In genomic region chr3:145099291-145099690, GRCm38 (mm10) we compare ENCODE assay signal across 28 mouse cellular contexts. TPM values are rescaled to one million over a fixed set of nuclear protein-coding genes. Genes with fewer than 3 reads are reported as not detected.
A peak's percentile ranks its signal among the peaks of the same experiment; 100 is the strongest.
DNase-seq lines count a peak whose midpoint lies in the region; TF ChIP-seq lines count a peak whose summit lies in the region.
"Had no signal": no experiment of that assay in that cellular context is flagged by ENCODE, and none has a peak within 500 bp of the region (broad histone marks: within the 10 kb centered on the region; RNA-seq: fewer than 3 reads in every experiment).

TSS of gene Clca2 (minus strand) at chr3:145099443.

- no peak within 1 kb of the TSS for H3K4me3 ChIP-seq in kidney, adult 2 months (ENCODE audit: insufficient read depth, low read depth, low read length)
- H3K4me3 ChIP-seq: embryonic facial prominence, embryonic 15.5 days; forebrain, embryonic 15.5 days; heart, embryonic 13.5 days; hindbrain, embryonic 15.5 days; intestine, embryonic 15.5 days; limb, embryonic 13.5 days; liver, embryonic 12.5 days had no signal

- peaks cover 9% of the 10 kb centered on the region; the same call in 1 of the 2 replicates for H3K4me1 ChIP-seq in kidney, adult 2 months (ENCODE audit: control insufficient read depth, insufficient read depth, low read length)
- H3K4me1 ChIP-seq: embryonic facial prominence, embryonic 15.5 days; forebrain, embryonic 15.5 days; hindbrain, embryonic 15.5 days; intestine, embryonic 15.5 days; limb, embryonic 13.5 days had no signal

- 51% methylated on average over 6 of the region's 6 CpGs for WGBS in kidney, adult 2 months

- H3K36me3 ChIP-seq in kidney, adult 2 months (ENCODE audit: control insufficient read depth, insufficient read depth, low read length), result no peaks in the 10 kb centered on the region
- H3K36me3 ChIP-seq: embryonic facial prominence, embryonic 15.5 days; forebrain, embryonic 15.5 days; heart, embryonic 13.5 days; hindbrain, embryonic 15.5 days; intestine, embryonic 15.5 days; limb, embryonic 13.5 days; liver, embryonic 12.5 days had no signal

- H3K27ac ChIP-seq in kidney, adult 2 months (ENCODE audit: insufficient read depth, low read depth, low read length), result peak within 1 kb of the TSS; percentile 52; the same call in 1 of the 2 replicates
- H3K27ac ChIP-seq: embryonic facial prominence, embryonic 15.5 days; forebrain, embryonic 15.5 days; heart, embryonic 13.5 days; hindbrain, embryonic 15.5 days; intestine, embryonic 15.5 days; limb, embryonic 13.5 days; liver, embryonic 12.5 days had no signal

- TF ChIP-seq CTCF in kidney, adult 2 months (conservative IDR thresholded peaks at IDR 0.05; ENCODE audit: insufficient read depth, insufficient read length, low read depth, low read length), result no peak

- DNase-seq in gastrocnemius, postnatal 25 days, result peak; percentile 10
- no peak for DNase-seq in gastrocnemius, postnatal 4 days (ENCODE audit: low spot score in 2 of 2)
- DNase-seq in kidney, adult 2 months, result peak; percentile 4
- DNase-seq in kidney, postnatal 10 days, result no peak
- DNase-seq in 3T3-L1 (ENCODE audit: low read depth, low spot score), result peak; percentile 20
- peak; percentile 43 for DNase-seq in skeletal muscle tissue, adult 2 months (ENCODE audit: low read depth, low spot score)
- DNase-seq in frontal cortex, postnatal 14 days (ENCODE audit: low spot score in 2 of 2), result no peak
- DNase-seq in spleen, postnatal 14 days (ENCODE audit: low spot score in 2 of 2), result no peak
- DNase-seq: adrenal gland, postnatal 25 days; cerebellum, adult 9-10 months; gastrocnemius, postnatal 14 days; lung, adult 2 months; lung, postnatal 4 days; right cerebral cortex, adult 18-20 months; right cerebral cortex, postnatal 4 days; thymus, postnatal 14 days had no signal

- no peaks in the 10 kb centered on the region for H3K27me3 ChIP-seq in kidney, adult 2 months (replicated peaks; ENCODE audit: control insufficient read depth, insufficient read depth, low read length)
- H3K27me3 ChIP-seq: embryonic facial prominence, embryonic 15.5 days; forebrain, embryonic 15.5 days; heart, embryonic 13.5 days; hindbrain, embryonic 15.5 days; intestine, embryonic 15.5 days; limb, embryonic 13.5 days; liver, embryonic 12.5 days had no signal

- no peak for TF ChIP-seq POLR2A in kidney, adult 2 months (IDR thresholded peaks at IDR 0.05; ENCODE audit: low read depth, low read length)

RNA-seq across cellular contexts. Expression of gene Clca2, which starts in this region (rescaled TPM):
- under 1 TPM; 0.08 to 0.24 TPM for total RNA-seq in gastrocnemius, postnatal 25 days (2021)
- under 1 TPM; 0.75 to 0.81 TPM for total RNA-seq in gastrocnemius, postnatal 4 days (2021)
- 0.08 and 0.14 TPM in 2 replicates for polyA plus RNA-seq in kidney, adult 2 months (2012; rRNA removed)
- total RNA-seq: adrenal gland, postnatal 25 days; hematopoietic stem cell, adult 5-6 weeks; layer of hippocampus, adult 8-10 months; left cerebral cortex, postnatal 25 days had no signal
- polyA plus RNA-seq: CD4-positive, CD25-positive, alpha-beta regulatory T cell, adult 4 months; hindbrain, embryonic 15.5 days; liver, embryonic 12.5 days; neural tube, embryonic 14.5 days had no signal

Comparison
In these comparisons a context has a peak if more than half of its experiments do, and no peak if none do; other contexts are left out.
1. Peak in DNase-seq in gastrocnemius, postnatal 25 days; RNA of the gene not detected or under 1 TPM.
2. Peak in DNase-seq and H3K27ac ChIP-seq in kidney, adult 2 months; RNA of the gene not detected or under 1 TPM.
3. DNase-seq: peak in 3T3-L1 (single experiment) and skeletal muscle tissue, adult 2 months (single experiment); none in gastrocnemius, postnatal 4 days (0 of 2), kidney, postnatal 10 days (single experiment), frontal cortex, postnatal 14 days (0 of 2) and spleen, postnatal 14 days (0 of 2).